Mouse (Mus musculus): ENCODE data around the gene 4930595D18Rik. TPM values are rescaled to one million over a fixed set of nuclear protein-coding genes. Genes with fewer than 3 reads are reported as not detected.
A peak's percentile ranks its signal among the peaks of the same experiment; 100 is the strongest.

4930595D18Rik gene
- total and polyA plus RNA-seq, 2 experiments from 2014 or later, result not detected

- peaks cover 4% of the 10 kb centered on the region; the same call in 1 of the 2 replicates for H3K4me1 ChIP-seq (ENCODE audit: control insufficient read depth, insufficient read depth)
- ATAC-seq (ENCODE audit: insufficient read depth, low read depth) (no peak), DNase-seq (ENCODE audit: low spot score) (peak; percentile 33)
- H3K36me3 ChIP-seq (replicated peaks; ENCODE audit: control insufficient read depth, insufficient read depth, low read length), result no peaks in the 10 kb centered on the region
- no peak overlapping the region for H3K4me3 ChIP-seq (ENCODE audit: low read depth, low read length)
- peaks cover 4% of the 10 kb centered on the region; the same call in 1 of the 2 replicates for H3K9me3 ChIP-seq (replicated peaks; ENCODE audit: control insufficient read depth, low read length)
- no peaks in the 10 kb centered on the region for H3K27me3 ChIP-seq (ENCODE audit: control insufficient read depth, insufficient read depth, low read length)
- H3K9ac ChIP-seq (replicated peaks; ENCODE audit: low read depth, low read length), result no peak overlapping the region
- TF ChIP-seq CTCF (IDR thresholded peaks at IDR 0.05; ENCODE audit: low read depth) (no peak), EP300 (IDR thresholded peaks at IDR 0.05; ENCODE audit: low read depth) (no peak)
- WGBS, result 44% methylated on average over 19 of the region's 19 CpGs
- H3K27ac ChIP-seq (ENCODE audit: low read depth), result no peak overlapping the region
- no peak overlapping the region for H3K4me2 ChIP-seq (ENCODE audit: low read depth, low read length)
These were observed 49.2 kb downstream of the 4930595D18Rik start for GRCm38 (mm10) chr12:111134791-111135733.

- Histone ChIP-seq H3K4me3 (ENCODE audit: low read depth, low read length) (no peak overlapping the region), H3K9ac (replicated peaks; ENCODE audit: low read depth, low read length) (no peak overlapping the region), H3K4me2 (ENCODE audit: low read depth, low read length) (no peak overlapping the region), H3K36me3 (replicated peaks; ENCODE audit: control insufficient read depth, insufficient read depth, low read length) (no peaks in the 10 kb centered on the region), H3K27me3 (ENCODE audit: control insufficient read depth, insufficient read depth, low read length) (no peaks in the 10 kb centered on the region), H3K9me3 (replicated peaks; ENCODE audit: control insufficient read depth, low read length) (peaks cover 4% of the 10 kb centered on the region; the same call in 1 of the 2 replicates), H3K27ac (ENCODE audit: low read depth) (no peak overlapping the region), H3K4me1 (ENCODE audit: control insufficient read depth, insufficient read depth) (peaks cover 4% of the 10 kb centered on the region; the same call in 1 of the 2 replicates)
- TF ChIP-seq CTCF (IDR thresholded peaks at IDR 0.05; ENCODE audit: low read depth) (no peak), EP300 (IDR thresholded peaks at IDR 0.05; ENCODE audit: low read depth) (no peak)
- WGBS, result 76% methylated on average over 7 of the region's 7 CpGs
- no peak for DNase-seq (ENCODE audit: low spot score)
- no peak for ATAC-seq (ENCODE audit: insufficient read depth, low read depth)
These were observed 50.1 kb downstream of the 4930595D18Rik start for GRCm38 (mm10) chr12:111134169-111134568.

GRCm38 (mm10) chr12:111125666-111126065 is 58.6 kb downstream of the 4930595D18Rik start:
- no peaks in the 10 kb centered on the region for H3K4me1 ChIP-seq (ENCODE audit: control insufficient read depth, insufficient read depth)
- no peak overlapping the region for H3K9ac ChIP-seq (replicated peaks; ENCODE audit: low read depth, low read length)
- H3K4me3 ChIP-seq (ENCODE audit: low read depth, low read length), result no peak overlapping the region
- 70% methylated on average over 6 of the region's 6 CpGs for WGBS
- ATAC-seq (ENCODE audit: insufficient read depth, low read depth) (no peak), DNase-seq (ENCODE audit: low spot score) (no peak)
- H3K27me3 ChIP-seq (ENCODE audit: control insufficient read depth, insufficient read depth, low read length), result no peaks in the 10 kb centered on the region
- no peak overlapping the region for H3K27ac ChIP-seq (ENCODE audit: low read depth)
- H3K4me2 ChIP-seq (ENCODE audit: low read depth, low read length), result no peak overlapping the region
- H3K9me3 ChIP-seq (replicated peaks; ENCODE audit: control insufficient read depth, low read length), result no peaks in the 10 kb centered on the region
- no peak for TF ChIP-seq CTCF (IDR thresholded peaks at IDR 0.05; ENCODE audit: low read depth)
- no peak for TF ChIP-seq EP300 (IDR thresholded peaks at IDR 0.05; ENCODE audit: low read depth)
- no peaks in the 10 kb centered on the region for H3K36me3 ChIP-seq (replicated peaks; ENCODE audit: control insufficient read depth, insufficient read depth, low read length)

- no peak overlapping the region for H3K4me3 ChIP-seq (ENCODE audit: low read depth, low read length)
- H3K4me1 ChIP-seq (ENCODE audit: control insufficient read depth, insufficient read depth), result no peaks in the 10 kb centered on the region
- H3K27ac ChIP-seq (ENCODE audit: low read depth), result no peak overlapping the region
- TF ChIP-seq CTCF (IDR thresholded peaks at IDR 0.05; ENCODE audit: low read depth), result no peak
- no peak for TF ChIP-seq EP300 (IDR thresholded peaks at IDR 0.05; ENCODE audit: low read depth)
- H3K9me3 ChIP-seq (replicated peaks; ENCODE audit: control insufficient read depth, low read length), result no peaks in the 10 kb centered on the region
- H3K27me3 ChIP-seq (ENCODE audit: control insufficient read depth, insufficient read depth, low read length), result no peaks in the 10 kb centered on the region
- WGBS, result 78% methylated on average over 14 of the region's 14 CpGs
- H3K4me2 ChIP-seq (ENCODE audit: low read depth, low read length), result no peak overlapping the region
- 0 out of 2 replicates have a peak, but pooled peaks cover under 1% of the 10 kb centered on the region for H3K36me3 ChIP-seq (replicated peaks; ENCODE audit: control insufficient read depth, insufficient read depth, low read length)
- no peak for ATAC-seq (ENCODE audit: insufficient read depth, low read depth)
- no peak overlapping the region for H3K9ac ChIP-seq (replicated peaks; ENCODE audit: low read depth, low read length)
- DNase-seq (ENCODE audit: low spot score), result no peak
These were observed 59.6 kb downstream of the 4930595D18Rik start for GRCm38 (mm10) chr12:111124601-111125260.

GRCm38 (mm10) chr12:111122332-111122852 is 61.9 kb downstream of the 4930595D18Rik start:
- peaks cover 22% of the 10 kb centered on the region for H3K36me3 ChIP-seq (replicated peaks; ENCODE audit: control insufficient read depth, insufficient read depth, low read length)
- DNase-seq (ENCODE audit: low spot score) (no peak), ATAC-seq (ENCODE audit: insufficient read depth, low read depth) (no peak)
- no peak overlapping the region for H3K9ac ChIP-seq (replicated peaks; ENCODE audit: low read depth, low read length)
- no peaks in the 10 kb centered on the region for H3K4me1 ChIP-seq (ENCODE audit: control insufficient read depth, insufficient read depth)
- TF ChIP-seq CTCF (IDR thresholded peaks at IDR 0.05; ENCODE audit: low read depth) (peak; percentile 47), EP300 (IDR thresholded peaks at IDR 0.05; ENCODE audit: low read depth) (no peak)
- no peak overlapping the region for H3K4me2 ChIP-seq (ENCODE audit: low read depth, low read length)
- no peaks in the 10 kb centered on the region for H3K27me3 ChIP-seq (ENCODE audit: control insufficient read depth, insufficient read depth, low read length)
- no peaks in the 10 kb centered on the region for H3K9me3 ChIP-seq (replicated peaks; ENCODE audit: control insufficient read depth, low read length)
- H3K27ac ChIP-seq (ENCODE audit: low read depth), result no peak overlapping the region
- no peak overlapping the region for H3K4me3 ChIP-seq (ENCODE audit: low read depth, low read length)
